In the genomic region with DNA sequence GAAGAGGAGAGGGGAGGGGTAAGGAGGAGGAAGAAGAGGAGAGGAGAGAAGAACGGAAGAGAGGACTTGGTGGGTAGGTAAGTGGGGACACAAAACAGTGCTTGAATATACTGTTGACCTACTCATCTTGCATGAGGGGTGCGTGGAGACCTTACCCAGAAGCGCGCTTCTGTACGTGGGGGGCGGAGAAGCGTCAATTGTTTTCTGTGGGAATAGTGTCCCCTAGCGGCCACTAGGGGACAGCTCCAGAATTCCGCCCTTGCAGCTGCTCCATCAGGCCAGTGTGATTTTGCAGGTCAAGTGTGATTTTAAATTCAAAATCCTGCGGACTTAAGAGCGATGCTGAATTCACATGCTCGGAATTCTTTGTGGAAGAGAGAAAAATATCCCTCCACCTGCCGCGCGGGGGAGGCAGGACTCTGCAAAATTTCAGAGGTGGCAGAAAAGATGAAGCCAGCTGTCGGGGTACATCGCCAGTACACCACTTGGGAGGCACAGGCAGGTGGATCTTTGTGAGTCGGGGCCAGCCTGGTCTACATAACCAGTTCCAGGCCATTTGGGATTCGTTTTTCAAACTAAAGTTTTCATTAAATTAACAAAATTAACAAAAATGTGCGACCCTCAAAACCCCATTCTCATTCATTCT, we compare ENCODE assay signal across 8 mouse cellular contexts. TPM values are rescaled to one million over a fixed set of nuclear protein-coding genes. Genes with fewer than 3 reads are reported as not detected.
DNase-seq lines count a peak whose midpoint lies in the region; ATAC-seq and TF ChIP-seq lines count a peak whose summit lies in the region.

No protein-coding gene starts in this region.

- no peak overlapping the region for H3K9ac ChIP-seq in heart, embryonic 11.5 days (ENCODE audit: low read depth, low read length)
- no peak overlapping the region for H3K9ac ChIP-seq in kidney, embryonic 16.5 days (replicated peaks; ENCODE audit: low read length)
- H3K9ac ChIP-seq in lung, embryonic 14.5 days, result no peak overlapping the region
- H3K9ac ChIP-seq in neural tube, embryonic 15.5 days (replicated peaks), result no peak overlapping the region

- ATAC-seq in heart, embryonic 11.5 days (replicated peaks; ENCODE audit: insufficient number of reproducible peaks, low FRiP score, low TSS enrichment), result no peak
- peak; percentile 37; the same call in 1 of the 2 replicates for ATAC-seq in kidney, embryonic 16.5 days (ENCODE audit: low FRiP score, low TSS enrichment)
- ATAC-seq in lung, embryonic 14.5 days (ENCODE audit: insufficient read depth), result peak; percentile 54; the same call in 1 of the 2 replicates
- ATAC-seq in neural tube, embryonic 15.5 days (ENCODE audit: low FRiP score), result peak; percentile 69

- peak; percentile 89 for TF ChIP-seq CTCF in lung, embryonic 14.5 days (IDR thresholded peaks at IDR 0.05; ENCODE audit: low read depth)

- no peaks in the 10 kb centered on the region for H3K9me3 ChIP-seq in heart, embryonic 11.5 days (replicated peaks; ENCODE audit: control insufficient read depth, low read length)
- H3K9me3 ChIP-seq in kidney, embryonic 16.5 days (ENCODE audit: low read length), result no peaks in the 10 kb centered on the region
- H3K9me3 ChIP-seq in lung, embryonic 14.5 days (ENCODE audit: low read depth, low read length), result no peaks in the 10 kb centered on the region
- no peaks in the 10 kb centered on the region for H3K9me3 ChIP-seq in neural tube, embryonic 15.5 days (replicated peaks)

- H3K36me3 ChIP-seq in heart, embryonic 11.5 days (ENCODE audit: control insufficient read depth, insufficient read depth, low read length), result no peaks in the 10 kb centered on the region
- no peaks in the 10 kb centered on the region for H3K36me3 ChIP-seq in kidney, embryonic 16.5 days (ENCODE audit: insufficient read depth, low read length)
- no peaks in the 10 kb centered on the region for H3K36me3 ChIP-seq in lung, embryonic 14.5 days (ENCODE audit: insufficient read depth)
- H3K36me3 ChIP-seq in neural tube, embryonic 15.5 days, result no peaks in the 10 kb centered on the region

- H3K4me2 ChIP-seq in heart, embryonic 11.5 days, result peak overlapping the region; percentile 52
- peak overlapping the region; percentile 39 for H3K4me2 ChIP-seq in kidney, embryonic 16.5 days (replicated peaks; ENCODE audit: low read depth, low read length)
- H3K4me2 ChIP-seq in lung, embryonic 14.5 days, result peak overlapping the region; percentile 30; the same call in 1 of the 2 replicates
- H3K4me2 ChIP-seq in neural tube, embryonic 15.5 days, result peak overlapping the region; percentile 53

- 0 out of 2 replicates have a peak overlapping the region, but pooled peaks have one; percentile 10 for H3K4me3 ChIP-seq in heart, embryonic 11.5 days (ENCODE audit: low read depth, low read length)
- 0 out of 2 replicates have a peak overlapping the region, but pooled peaks have one; percentile 11 for H3K4me3 ChIP-seq in kidney, embryonic 16.5 days (ENCODE audit: low read length)
- no peak overlapping the region for H3K4me3 ChIP-seq in lung, embryonic 14.5 days (ENCODE audit: low read depth, low read length)
- H3K4me3 ChIP-seq in neural tube, embryonic 15.5 days (replicated peaks), result peak overlapping the region; percentile 19

- H3K27me3 ChIP-seq in heart, embryonic 11.5 days (ENCODE audit: control insufficient read depth, insufficient read depth, low read length), result no peaks in the 10 kb centered on the region
- H3K27me3 ChIP-seq in kidney, embryonic 16.5 days (ENCODE audit: insufficient read depth, low read length), result no peaks in the 10 kb centered on the region
- H3K27me3 ChIP-seq in lung, embryonic 14.5 days (ENCODE audit: insufficient read depth, low read length), result no peaks in the 10 kb centered on the region
- peaks cover 6% of the 10 kb centered on the region; the same call in 1 of the 2 replicates for H3K27me3 ChIP-seq in neural tube, embryonic 15.5 days (replicated peaks)

- 17% methylated on average over 20 of the region's 20 CpGs for WGBS in heart, embryonic 11.5 days (ENCODE audit: insufficient replicate concordance)
- 14% methylated on average over 20 of the region's 20 CpGs for WGBS in kidney, embryonic 16.5 days
- WGBS in lung, embryonic 14.5 days, result 13% methylated on average over 20 of the region's 20 CpGs
- WGBS in neural tube, embryonic 15.5 days, result 15% methylated on average over 20 of the region's 20 CpGs

- no peak overlapping the region for H3K27ac ChIP-seq in heart, embryonic 11.5 days (ENCODE audit: low read depth, low read length)
- no peak overlapping the region for H3K27ac ChIP-seq in kidney, embryonic 16.5 days (ENCODE audit: low read length)
- no peak overlapping the region for H3K27ac ChIP-seq in lung, embryonic 14.5 days (ENCODE audit: low read depth)
- H3K27ac ChIP-seq in neural tube, embryonic 15.5 days (replicated peaks), result no peak overlapping the region

- DNase-seq in adrenal gland, adult (ENCODE audit: inconsistent age in 2 of 2, low spot score in 1 of 2), result peak; percentile 57 to 83
- no peak for DNase-seq in adrenal gland, adult 2 months
- peak; percentile 74 for DNase-seq in NIH3T3 (ENCODE audit: low read depth)
- DNase-seq in embryo, embryonic 10 days (ENCODE audit: low spot score), result peak; percentile 68
- DNase-seq in lung, embryonic 14.5 days, result peak; percentile 85

- peaks cover 4% of the 10 kb centered on the region; the same call in 1 of the 2 replicates for H3K4me1 ChIP-seq in heart, embryonic 11.5 days (ENCODE audit: control insufficient read depth, insufficient read depth, low read length)
- H3K4me1 ChIP-seq in kidney, embryonic 16.5 days (ENCODE audit: insufficient read depth, low read length), result peaks cover 2% of the 10 kb centered on the region; the same call in 1 of the 2 replicates
- no peaks in the 10 kb centered on the region for H3K4me1 ChIP-seq in lung, embryonic 14.5 days (ENCODE audit: insufficient read depth)
- no peaks in the 10 kb centered on the region for H3K4me1 ChIP-seq in neural tube, embryonic 15.5 days

RNA-seq across cellular contexts. Expression of a gene that starts 18.6 kb away (rescaled TPM):
- 10 to 100 TPM; 32.9 to 37.0 TPM for total RNA-seq in adrenal gland, adult 2 months (2021)
- 76.6 and 91.2 TPM in 2 replicates for polyA plus RNA-seq in adrenal gland, adult 2 months (2012; rRNA removed)
- 43.9 and 50.1 TPM in 2 replicates for polyA plus RNA-seq in heart, embryonic 11.5 days (2014; fragmentation: Nextera tagmentation; extraction: Ambion mirVana)
- polyA plus RNA-seq in kidney, embryonic 16.5 days (2015; fragmentation: Nextera tagmentation; extraction: Ambion mirVana), result 46.8 and 47.1 TPM in 2 replicates
- polyA plus RNA-seq in lung, embryonic 14.5 days (2014; fragmentation: Nextera tagmentation; extraction: Ambion mirVana), result 52.3 and 60.9 TPM in 2 replicates
- polyA plus RNA-seq in neural tube, embryonic 15.5 days (2015; fragmentation: Nextera tagmentation; extraction: Ambion mirVana), result 14.0 and 22.5 TPM in 2 replicates

RNA-seq across cellular contexts. Expression of a gene that starts 35.7 kb away (rescaled TPM):
- 1 to 10 TPM; 8.1 to 8.7 TPM for total RNA-seq in adrenal gland, adult 2 months (2021)
- polyA plus RNA-seq in adrenal gland, adult 2 months (2012; rRNA removed), result 26.5 and 55.8 TPM in 2 replicates
- 1.1 and 1.9 TPM in 2 replicates for polyA plus RNA-seq in heart, embryonic 11.5 days (2014; fragmentation: Nextera tagmentation; extraction: Ambion mirVana)
- polyA plus RNA-seq in kidney, embryonic 16.5 days (2015; fragmentation: Nextera tagmentation; extraction: Ambion mirVana), result 5.4 and 6.0 TPM in 2 replicates
- 1.3 and 1.9 TPM in 2 replicates for polyA plus RNA-seq in lung, embryonic 14.5 days (2014; fragmentation: Nextera tagmentation; extraction: Ambion mirVana)
- 0.42 and 1.1 TPM in 2 replicates for polyA plus RNA-seq in neural tube, embryonic 15.5 days (2015; fragmentation: Nextera tagmentation; extraction: Ambion mirVana)

RNA-seq across cellular contexts. Expression of a gene that starts 47.0 kb away (rescaled TPM):
- 10 to 100 TPM; 48.3 to 52.2 TPM for total RNA-seq in adrenal gland, adult 2 months (2021)
- 75.9 and 84.8 TPM in 2 replicates for polyA plus RNA-seq in adrenal gland, adult 2 months (2012; rRNA removed)
- 5.6 and 6.4 TPM in 2 replicates for polyA plus RNA-seq in heart, embryonic 11.5 days (2014; fragmentation: Nextera tagmentation; extraction: Ambion mirVana)
- polyA plus RNA-seq in kidney, embryonic 16.5 days (2015; fragmentation: Nextera tagmentation; extraction: Ambion mirVana), result 14.2 and 14.4 TPM in 2 replicates
- polyA plus RNA-seq in lung, embryonic 14.5 days (2014; fragmentation: Nextera tagmentation; extraction: Ambion mirVana), result 8.6 and 8.8 TPM in 2 replicates
- polyA plus RNA-seq in neural tube, embryonic 15.5 days (2015; fragmentation: Nextera tagmentation; extraction: Ambion mirVana), result 23.6 and 24.7 TPM in 2 replicates

RNA-seq across cellular contexts. Expression of a gene that starts 56.3 kb away (rescaled TPM):
- 10 to 100 TPM in 1 of 2 experiments, 1 to 10 TPM in 1; 9.4 to 10.5 TPM for total RNA-seq in adrenal gland, adult 2 months (2021)
- 17.3 and 24.5 TPM in 2 replicates for polyA plus RNA-seq in adrenal gland, adult 2 months (2012; rRNA removed)
- polyA plus RNA-seq in heart, embryonic 11.5 days (2014; fragmentation: Nextera tagmentation; extraction: Ambion mirVana), result 2.3 and 3.3 TPM in 2 replicates
- 5.4 and 6.0 TPM in 2 replicates for polyA plus RNA-seq in kidney, embryonic 16.5 days (2015; fragmentation: Nextera tagmentation; extraction: Ambion mirVana)
- polyA plus RNA-seq in lung, embryonic 14.5 days (2014; fragmentation: Nextera tagmentation; extraction: Ambion mirVana), result 2.8 and 4.9 TPM in 2 replicates
- 8.9 and 10.0 TPM in 2 replicates for polyA plus RNA-seq in neural tube, embryonic 15.5 days (2015; fragmentation: Nextera tagmentation; extraction: Ambion mirVana)

RNA-seq across cellular contexts. Expression of a gene that starts 56.4 kb away (rescaled TPM):
- 100 to 1,000 TPM; 381 to 452 TPM for total RNA-seq in adrenal gland, adult 2 months (2021)
- 1,222 and 1,525 TPM in 2 replicates for polyA plus RNA-seq in adrenal gland, adult 2 months (2012; rRNA removed)
- 39.0 and 45.1 TPM in 2 replicates for polyA plus RNA-seq in heart, embryonic 11.5 days (2014; fragmentation: Nextera tagmentation; extraction: Ambion mirVana)
- polyA plus RNA-seq in kidney, embryonic 16.5 days (2015; fragmentation: Nextera tagmentation; extraction: Ambion mirVana), result 70.3 and 75.4 TPM in 2 replicates
- 39.5 and 40.1 TPM in 2 replicates for polyA plus RNA-seq in lung, embryonic 14.5 days (2014; fragmentation: Nextera tagmentation; extraction: Ambion mirVana)
- polyA plus RNA-seq in neural tube, embryonic 15.5 days (2015; fragmentation: Nextera tagmentation; extraction: Ambion mirVana), result 52.8 and 54.6 TPM in 2 replicates
